Mouse (Mus musculus) liver, embryonic 16.5 days (tissue): ENCODE data around the gene Pxn. TPM values are rescaled to one million over a fixed set of nuclear protein-coding genes. Genes with fewer than 3 reads are reported as not detected.

Experiments
- ATAC-seq: fragments of 200-750 bp; cut with Nextera tagmentation; 2 replicates; pipeline ENCODE4 v1.8.0; 2017; ENCODE audit warnings: low read depth, mild to moderate bottlenecking, moderate number of reproducible peaks, moderate library complexity
- H3K27ac ChIP-seq: fragments of 300-500 bp; sonication (generic); 2 replicates; pipeline ENCODE4 v1.5.1; 2014; ENCODE audit warnings: mild to moderate bottlenecking, low read length
- H3K27me3 ChIP-seq: fragments of 300-500 bp; sonication (generic); 2 replicates; pipeline ENCODE4 v1.6.1; 2014; ENCODE audit warnings: low read depth, low read length, mixed read lengths; ENCODE audit not compliant: control insufficient read depth, insufficient read depth
- H3K36me3 ChIP-seq: fragments of 300-500 bp; sonication (generic); 2 replicates; pipeline ENCODE4 v1.6.1; 2014; ENCODE audit warnings: mild to moderate bottlenecking; ENCODE audit not compliant: control insufficient read depth, insufficient read depth
- H3K4me1 ChIP-seq: fragments of 300-500 bp; sonication (generic); 2 replicates; pipeline ENCODE4 v1.6.1; 2014; ENCODE audit warnings: low read depth, low read length, mixed read lengths; ENCODE audit not compliant: control insufficient read depth
- H3K4me2 ChIP-seq: fragments of 300-500 bp; sonication (generic); 2 replicates; pipeline ENCODE4 v1.6.1; 2014; ENCODE audit warnings: low read depth, low read length, mixed read lengths
- H3K4me3 ChIP-seq: fragments of 300-500 bp; sonication (generic); 2 replicates; pipeline ENCODE4 v1.5.1; 2014; ENCODE audit warnings: low read depth, mild to moderate bottlenecking, low read length
- H3K9ac ChIP-seq: fragments of 300-500 bp; sonication (generic); 2 replicates; pipeline ENCODE4 v1.6.1; 2014; ENCODE audit warnings: low read depth, low read length
- H3K9me3 ChIP-seq: fragments of 300-500 bp; sonication (generic); replicated peaks from 2 replicates; pipeline ENCODE4 v1.6.1; 2016; ENCODE audit warnings: low read length; ENCODE audit not compliant: control insufficient read depth
- WGBS: fragments of 180-500 bp; shearing (Covaris S2); extraction: QIAGEN DNeasy Blood & Tissue Kit; methylation state at CpG from one replicate; pipeline ENCODE4 v1.1.7; 2014; ENCODE audit not compliant: insufficient replicate concordance; 5-methylcytosine and 5-hydroxymethylcytosine counted together
- polyA plus RNA-seq: library from polyadenylated mRNA; unstranded; fragments of >200 nt; fragmentation: Nextera tagmentation; extraction: Ambion mirVana; gene quantifications from 2 replicates; pipeline ENCODE4 v1.2.1, GENCODE M21; 2015

Pxn gene
- polyA plus RNA-seq = 17.2 and 19.1 TPM in 2 replicates

- Histone ChIP-seq H3K9ac (peak within 1 kb of the TSS; percentile 84), H3K4me3 (peak within 1 kb of the TSS; percentile 77), H3K9me3 (no peaks in the 10 kb centered on the region), H3K27ac (peak within 1 kb of the TSS; percentile 33; the same call in 1 of the 2 replicates), H3K36me3 (no peaks in the 10 kb centered on the region), H3K4me2 (peak within 1 kb of the TSS; percentile 97), H3K27me3 (no peaks in the 10 kb centered on the region), H3K4me1 (peaks cover 41% of the 10 kb centered on the region)
- under 1% methylated on average over 73 of the region's 74 CpGs for WGBS
- ATAC-seq = peak; percentile 85
Measured at GRCm38 (mm10) chr5:115506454-115507201, at the start of gene Pxn. Pxn (plus strand) TSS chr5:115506676.

GRCm38 (mm10) chr5:115458918-115459317, 47.6 kb upstream of the Pxn start:
- H3K9ac ChIP-seq = no peak overlapping the region
- H3K4me2 ChIP-seq = no peak overlapping the region
- H3K27me3 ChIP-seq = peaks cover 2% of the 10 kb centered on the region
- H3K9me3 ChIP-seq = no peaks in the 10 kb centered on the region
- no peaks in the 10 kb centered on the region for H3K36me3 ChIP-seq
- ATAC-seq = no peak
- H3K4me3 ChIP-seq = no peak overlapping the region
- no peaks in the 10 kb centered on the region for H3K4me1 ChIP-seq
- H3K27ac ChIP-seq = no peak overlapping the region
- WGBS = 55% methylated on average over 13 of the region's 13 CpGs

DNA sequence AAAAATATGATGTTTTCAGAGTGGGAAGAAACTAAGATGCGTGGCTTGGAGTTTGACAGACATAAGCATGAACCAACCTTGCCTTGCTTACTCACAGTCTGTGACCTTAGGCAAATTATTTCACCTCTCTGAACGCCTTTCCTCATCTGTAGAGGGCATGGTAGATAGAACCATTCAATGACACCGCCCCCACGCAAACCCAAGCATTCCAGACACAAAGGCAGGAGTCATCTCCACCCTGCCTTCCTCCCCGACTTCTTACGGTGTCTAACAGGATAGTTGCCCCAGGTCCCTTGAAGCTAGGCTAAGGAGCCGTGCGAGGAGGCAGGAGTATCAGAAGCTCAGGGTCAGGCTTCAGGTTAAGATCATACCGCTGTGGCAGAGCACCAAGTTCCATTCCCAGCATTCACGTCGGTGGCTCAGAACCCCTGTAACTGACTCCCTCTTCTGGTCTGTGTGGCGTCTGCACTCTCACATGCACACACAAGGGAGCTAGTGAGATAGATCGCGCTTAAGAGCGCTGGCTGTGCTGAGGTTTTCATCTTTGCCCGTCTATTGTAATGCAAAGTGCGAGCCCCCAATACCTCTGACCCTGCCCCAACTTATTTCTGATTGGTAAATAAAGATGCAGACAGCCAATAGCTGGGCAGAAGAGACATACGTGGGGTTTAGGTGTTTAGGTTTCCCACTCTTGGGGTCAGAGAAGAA, 41.9 kb upstream of the Pxn start:
- Histone ChIP-seq H3K9me3 (no peaks in the 10 kb centered on the region), H3K9ac (no peak overlapping the region), H3K27ac (no peak overlapping the region), H3K4me1 (no peaks in the 10 kb centered on the region; the same call in 1 of the 2 replicates), H3K36me3 (no peaks in the 10 kb centered on the region), H3K4me3 (no peak overlapping the region), H3K27me3 (no peaks in the 10 kb centered on the region), H3K4me2 (no peak overlapping the region)
- WGBS = 71% methylated on average over 18 of the region's 18 CpGs
- no peak for ATAC-seq

DNA sequence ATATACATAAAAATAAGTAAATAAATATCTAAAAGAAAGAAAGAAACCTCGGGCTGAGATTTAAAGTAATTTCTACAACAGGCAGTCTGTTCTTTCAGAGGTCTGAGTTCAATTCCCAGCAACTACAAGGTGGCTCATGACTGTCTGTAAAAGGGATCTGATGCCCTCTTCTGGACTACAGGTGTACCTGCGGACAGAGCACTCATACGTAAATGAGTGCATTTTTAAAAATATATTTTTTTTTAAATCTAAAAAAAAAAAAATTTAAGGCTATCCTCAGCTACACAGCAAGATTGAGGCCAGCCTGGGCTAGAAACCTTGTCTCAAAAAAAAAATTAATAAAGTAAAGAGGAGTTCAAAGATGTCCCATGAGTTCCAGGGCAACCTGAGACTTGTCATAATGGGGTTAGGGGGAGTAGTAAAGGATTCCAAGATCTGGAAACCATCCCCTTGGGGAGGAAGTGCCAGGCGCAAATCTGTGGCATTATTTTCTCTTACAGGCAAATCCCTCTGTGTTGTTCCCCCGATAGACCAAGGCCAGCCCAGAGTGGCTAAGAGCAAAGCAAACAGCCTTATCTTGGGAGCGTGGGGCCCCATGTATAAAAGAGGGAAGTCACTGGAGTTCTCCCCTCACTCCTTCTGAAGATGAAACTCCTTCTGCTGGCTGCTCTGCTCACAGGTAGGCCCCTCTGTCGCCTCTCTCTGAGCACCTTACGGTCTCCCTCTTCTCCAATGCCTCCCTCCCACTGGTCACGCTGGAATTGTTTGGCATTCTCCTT, 40.6 kb upstream of the Pxn start, which contains the start of gene Pla2g1b:
TSS of gene Pla2g1b (plus strand) at position 621 of the 779 bp plus-strand sequence.
- no peak within 1 kb of the TSS for H3K27ac ChIP-seq
- H3K4me1 ChIP-seq = no peaks in the 10 kb centered on the region; the same call in 1 of the 2 replicates
- H3K4me2 ChIP-seq = no peak within 1 kb of the TSS
- H3K9ac ChIP-seq = no peak within 1 kb of the TSS
- no peak within 1 kb of the TSS for H3K4me3 ChIP-seq
- no peaks in the 10 kb centered on the region for H3K27me3 ChIP-seq
- no peak for ATAC-seq
- 20% methylated on average over 9 of the region's 9 CpGs for WGBS
- no peaks in the 10 kb centered on the region for H3K36me3 ChIP-seq
- H3K9me3 ChIP-seq = no peaks in the 10 kb centered on the region

DNA sequence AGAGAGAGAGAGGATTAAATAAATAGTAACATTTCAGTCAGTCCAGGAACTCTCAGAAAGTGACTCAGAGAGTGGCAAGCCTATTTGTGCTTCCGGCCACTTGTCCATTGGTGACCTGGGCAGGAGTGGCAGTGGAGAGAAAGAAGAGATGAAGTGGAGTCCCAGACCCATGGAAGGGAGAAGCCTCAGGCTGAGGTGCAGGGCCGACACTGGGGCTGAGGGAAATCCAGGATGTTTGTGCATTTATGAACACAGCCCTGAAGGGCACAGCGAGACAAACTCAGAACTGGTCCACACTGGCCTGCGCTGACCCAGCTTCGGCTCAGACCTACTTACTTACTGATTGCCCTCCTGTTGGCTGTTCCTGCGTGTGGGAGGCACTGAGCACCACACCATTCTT, 36.7 kb upstream of the Pxn start:
- no peaks in the 10 kb centered on the region; the same call in 1 of the 2 replicates for H3K4me1 ChIP-seq
- no peak for ATAC-seq
- H3K27me3 ChIP-seq = no peaks in the 10 kb centered on the region
- H3K36me3 ChIP-seq = no peaks in the 10 kb centered on the region
- no peak overlapping the region for H3K4me2 ChIP-seq
- no peak overlapping the region for H3K9ac ChIP-seq
- H3K4me3 ChIP-seq = no peak overlapping the region
- no peaks in the 10 kb centered on the region for H3K9me3 ChIP-seq
- 64% methylated on average over 6 of the region's 6 CpGs for WGBS
- H3K27ac ChIP-seq = no peak overlapping the region

- H3K4me2 ChIP-seq = no peak overlapping the region
- WGBS = 26% methylated on average over 20 of the region's 20 CpGs
- no peak overlapping the region for H3K9ac ChIP-seq
- H3K4me1 ChIP-seq = no peaks in the 10 kb centered on the region; the same call in 1 of the 2 replicates
- H3K9me3 ChIP-seq = no peaks in the 10 kb centered on the region
- no peak overlapping the region for H3K4me3 ChIP-seq
- H3K27ac ChIP-seq = no peak overlapping the region
- ATAC-seq = no peak
- no peaks in the 10 kb centered on the region for H3K27me3 ChIP-seq
- H3K36me3 ChIP-seq = no peaks in the 10 kb centered on the region
Measured at GRCm38 (mm10) chr5:115470766-115471531, 35.5 kb upstream of the Pxn start.

DNA sequence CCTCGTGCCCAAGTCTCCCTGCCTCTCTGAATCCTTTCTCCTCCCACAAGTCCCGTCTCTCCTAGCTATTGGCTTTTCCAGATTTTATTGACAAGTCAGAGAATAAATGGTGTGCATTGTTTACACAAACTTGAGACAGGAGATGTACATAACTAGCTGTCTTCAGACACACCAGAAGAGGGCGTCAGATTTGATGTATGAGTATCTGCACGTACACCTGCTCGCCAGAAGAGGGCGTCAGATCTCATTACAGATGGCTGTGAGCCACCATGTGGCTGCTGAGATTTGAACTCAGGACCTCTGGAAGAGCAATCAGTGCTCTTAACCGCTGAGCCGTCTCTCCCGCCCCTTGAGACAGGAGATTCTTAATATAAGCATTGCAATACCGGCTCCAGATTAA, 33.3 kb upstream of the Pxn start:
- WGBS = 58% methylated on average over 10 of the region's 10 CpGs
- Histone ChIP-seq H3K27me3 (no peaks in the 10 kb centered on the region), H3K36me3 (no peaks in the 10 kb centered on the region), H3K4me3 (no peak overlapping the region), H3K9me3 (no peaks in the 10 kb centered on the region), H3K27ac (no peak overlapping the region), H3K4me2 (no peak overlapping the region), H3K9ac (no peak overlapping the region), H3K4me1 (no peaks in the 10 kb centered on the region)
- no peak for ATAC-seq

GRCm38 (mm10) chr5:115474174-115474828, 32.2 kb upstream of the Pxn start:
- peak overlapping the region; percentile 3; the same call in 1 of the 2 replicates for H3K4me2 ChIP-seq
- WGBS = 48% methylated on average over 22 of the region's 22 CpGs

More at GRCm38 (mm10) chr5:115474174-115474828, 32.2 kb upstream of the Pxn start:
- Histone ChIP-seq H3K36me3 (no peaks in the 10 kb centered on the region), H3K27ac (no peak overlapping the region), H3K27me3 (no peaks in the 10 kb centered on the region), H3K4me3 (no peak overlapping the region), H3K4me1 (no peaks in the 10 kb centered on the region), H3K9me3 (no peaks in the 10 kb centered on the region), H3K9ac (no peak overlapping the region)
- no peak for ATAC-seq
